Mouse (Mus musculus): Measurements from ENCODE around the gene Mga. TPM values are rescaled to one million over a fixed set of nuclear protein-coding genes. Genes with fewer than 3 reads are reported as not detected.

Gene Mga
- polyA plus RNA-seq, 1 experiment from 2014 or later = 30.5 TPM

DNA sequence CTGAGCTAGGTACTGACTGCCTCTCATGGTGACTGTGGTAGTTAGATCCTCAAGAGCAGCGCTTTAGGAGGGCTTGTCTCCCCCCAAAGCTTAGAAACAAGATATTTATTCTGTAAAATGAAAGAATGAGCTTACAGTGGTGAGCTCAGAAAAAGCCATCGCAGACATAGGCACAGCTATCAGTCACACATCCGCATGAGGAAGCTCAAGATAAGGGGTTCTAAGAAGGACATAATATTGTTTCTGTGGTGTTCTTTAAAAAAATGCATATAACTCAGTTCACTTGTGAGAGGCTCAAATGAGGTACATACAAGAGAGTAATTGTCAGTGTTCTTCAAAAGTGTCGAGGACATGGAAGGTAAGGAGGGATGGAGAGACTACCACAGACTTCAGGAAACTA lies 118.9 kb downstream of the Mga start:
- WGBS = 90% methylated on average over 4 of the region's 4 CpGs
- Histone ChIP-seq H3K9ac (replicated peaks; ENCODE audit: low read length) (no peak overlapping the region), H3K27ac (replicated peaks; ENCODE audit: low read depth, low read length) (no peak overlapping the region), H3K4me2 (ENCODE audit: low read depth, low read length) (no peak overlapping the region), H3K27me3 (ENCODE audit: control insufficient read depth, insufficient read depth, low read length) (no peaks in the 10 kb centered on the region), H3K9me3 (replicated peaks; ENCODE audit: control insufficient read depth, low read length) (no peaks in the 10 kb centered on the region), H3K36me3 (replicated peaks; ENCODE audit: control insufficient read depth, insufficient read depth, low read depth, low read length) (no peaks in the 10 kb centered on the region; the same call in 1 of the 2 replicates), H3K4me1 (ENCODE audit: control insufficient read depth, insufficient read depth, low read length) (no peaks in the 10 kb centered on the region), H3K4me3 (ENCODE audit: low read depth, low read length) (no peak overlapping the region)
- ATAC-seq (replicated peaks; ENCODE audit: insufficient number of reproducible peaks, low FRiP score, low TSS enrichment, low read depth) (no peak), DNase-seq (ENCODE audit: low spot score) (no peak)

DNA sequence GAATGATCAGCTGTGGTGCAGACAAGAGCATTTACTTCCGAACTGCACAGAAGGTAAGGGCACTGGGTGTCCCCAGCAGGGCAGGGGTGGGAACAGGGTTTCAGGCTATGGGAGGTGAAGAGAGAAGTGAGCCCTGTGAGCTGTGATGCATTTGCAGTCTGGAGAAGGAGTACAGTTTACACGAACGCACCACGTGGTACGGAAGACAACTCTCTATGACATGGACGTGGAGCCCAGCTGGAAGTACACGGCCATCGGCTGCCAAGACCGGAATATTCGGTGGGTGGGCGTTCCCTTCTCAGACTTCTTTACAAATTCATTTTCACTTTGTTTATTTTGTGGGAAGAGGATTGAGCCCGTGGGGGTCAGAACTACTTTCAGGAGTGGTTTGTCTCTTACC lies 120.6 kb downstream of the Mga start:
- no peaks in the 10 kb centered on the region for H3K4me1 ChIP-seq (ENCODE audit: control insufficient read depth, insufficient read depth, low read length)
- no peak overlapping the region for H3K4me3 ChIP-seq (ENCODE audit: low read depth, low read length)
- 93% methylated on average over 12 of the region's 12 CpGs for WGBS
- DNase-seq (ENCODE audit: low spot score) (no peak), ATAC-seq (replicated peaks; ENCODE audit: insufficient number of reproducible peaks, low FRiP score, low TSS enrichment, low read depth) (no peak)
- no peak overlapping the region for H3K4me2 ChIP-seq (ENCODE audit: low read depth, low read length)
- H3K36me3 ChIP-seq (replicated peaks; ENCODE audit: control insufficient read depth, insufficient read depth, low read depth, low read length) = peaks cover 3% of the 10 kb centered on the region
- H3K27ac ChIP-seq (replicated peaks; ENCODE audit: low read depth, low read length) = no peak overlapping the region
- H3K27me3 ChIP-seq (ENCODE audit: control insufficient read depth, insufficient read depth, low read length) = no peaks in the 10 kb centered on the region
- no peaks in the 10 kb centered on the region for H3K9me3 ChIP-seq (replicated peaks; ENCODE audit: control insufficient read depth, low read length)
- H3K9ac ChIP-seq (replicated peaks; ENCODE audit: low read length) = no peak overlapping the region

Small RNA genes within 50 kb of the gene (microRNA-seq; reads per million reads assigned to microRNA genes)
- gene Mir7665 (ENCODE audit: borderline number of aligned reads) = not detected

Other genes starting within 250 kb of the Mga start
- 50.8 and 55.3 TPM in 2 replicates for gene Ndufaf1, start 234.4 kb upstream of the Mga start, polyA plus RNA-seq (2014; fragmentation: Nextera tagmentation; extraction: Ambion mirVana)
- 33.0 and 38.4 TPM in 2 replicates for gene Rtf1, start 222.2 kb upstream of the Mga start, polyA plus RNA-seq (2014; fragmentation: Nextera tagmentation; extraction: Ambion mirVana)
- 1.2 TPM in 2 replicates for gene Itpka, start 154.9 kb upstream of the Mga start, polyA plus RNA-seq (2014; fragmentation: Nextera tagmentation; extraction: Ambion mirVana)
- not detected in 2 replicates for gene Ltk, start 136.8 kb upstream of the Mga start, polyA plus RNA-seq (2014; fragmentation: Nextera tagmentation; extraction: Ambion mirVana)
- 17.5 and 20.0 TPM in 2 replicates for gene Rpap1, start 109.7 kb upstream of the Mga start, polyA plus RNA-seq (2014; fragmentation: Nextera tagmentation; extraction: Ambion mirVana)
- gene Tyro3, start 99.5 kb upstream of the Mga start, polyA plus RNA-seq (2014; fragmentation: Nextera tagmentation; extraction: Ambion mirVana) = 16.3 and 21.0 TPM in 2 replicates
- gene Mapkbp1, start 75.5 kb downstream of the Mga start, polyA plus RNA-seq (2014; fragmentation: Nextera tagmentation; extraction: Ambion mirVana) = 1.6 and 2.5 TPM in 2 replicates
- 15.4 and 18.4 TPM in 2 replicates for gene Jmjd7, start 130.3 kb downstream of the Mga start, polyA plus RNA-seq (2014; fragmentation: Nextera tagmentation; extraction: Ambion mirVana)
- 2.4 and 2.9 TPM in 2 replicates for gene Gm28042, start 130.3 kb downstream of the Mga start, polyA plus RNA-seq (2014; fragmentation: Nextera tagmentation; extraction: Ambion mirVana)
- gene Pla2g4b, start 136.2 kb downstream of the Mga start, polyA plus RNA-seq (2014; fragmentation: Nextera tagmentation; extraction: Ambion mirVana) = 0.42 and 0.88 TPM in 2 replicates